Mouse (Mus musculus): ENCODE results near the gene Fxyd2.
A peak's percentile ranks its signal among the peaks of the same experiment; 100 is the strongest.

The Fxyd2 gene

GRCm38 (mm10) chr9:45391299-45391698 is 8.2 kb upstream of the Fxyd2 start:
- no peak for DNase-seq (ENCODE audit: low spot score)

DNA sequence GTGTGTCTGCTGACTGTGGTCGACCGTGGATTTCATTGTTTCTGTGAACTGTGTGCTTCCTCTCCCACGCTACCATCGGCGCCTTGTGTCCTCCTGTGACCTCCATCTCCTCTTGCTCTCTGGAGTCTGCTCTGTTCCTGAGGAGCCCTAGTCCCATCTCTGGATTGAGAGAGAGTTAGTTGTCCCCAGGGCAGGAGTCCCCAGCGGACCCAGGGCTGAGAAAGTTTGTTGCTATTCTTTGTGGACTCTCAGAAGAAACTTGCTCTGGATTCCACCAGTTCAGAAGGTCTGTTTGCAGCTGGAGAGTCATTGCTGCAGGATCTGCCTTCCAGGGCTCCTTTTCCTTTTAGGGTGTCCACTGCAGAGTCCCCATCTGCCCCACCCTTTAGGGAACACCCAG is 4.3 kb upstream of the Fxyd2 start:
- no peak for DNase-seq (ENCODE audit: low spot score)

DNA sequence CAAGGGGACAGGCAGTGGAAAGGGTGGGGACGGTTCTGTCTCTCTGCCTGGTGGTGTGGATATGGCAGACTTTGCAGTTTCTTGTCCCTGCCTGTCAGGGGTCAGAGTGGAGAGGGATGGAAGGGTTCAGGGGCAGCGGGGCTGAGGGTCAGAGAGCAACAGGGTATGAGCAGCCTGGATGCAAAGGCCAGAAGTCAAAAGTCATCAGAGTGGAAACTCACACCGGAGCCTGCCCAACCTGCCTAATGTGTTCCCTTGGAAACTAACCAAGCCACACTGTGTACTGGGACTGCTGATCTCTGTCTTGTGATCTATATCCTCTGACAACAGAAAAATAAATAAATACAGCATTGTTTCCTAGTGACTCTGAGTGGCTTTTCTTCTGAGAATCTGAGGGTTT is 3.7 kb upstream of the Fxyd2 start:
- no peak for DNase-seq (ENCODE audit: low spot score)

GRCm38 (mm10) chr9:45398336-45398735 is 1.1 kb upstream of the Fxyd2 start:
- no peak for DNase-seq (ENCODE audit: low spot score)

- no peak for DNase-seq (ENCODE audit: low spot score)
These were observed 2.4 kb downstream of the Fxyd2 start for GRCm38 (mm10) chr9:45401851-45402250.

DNA sequence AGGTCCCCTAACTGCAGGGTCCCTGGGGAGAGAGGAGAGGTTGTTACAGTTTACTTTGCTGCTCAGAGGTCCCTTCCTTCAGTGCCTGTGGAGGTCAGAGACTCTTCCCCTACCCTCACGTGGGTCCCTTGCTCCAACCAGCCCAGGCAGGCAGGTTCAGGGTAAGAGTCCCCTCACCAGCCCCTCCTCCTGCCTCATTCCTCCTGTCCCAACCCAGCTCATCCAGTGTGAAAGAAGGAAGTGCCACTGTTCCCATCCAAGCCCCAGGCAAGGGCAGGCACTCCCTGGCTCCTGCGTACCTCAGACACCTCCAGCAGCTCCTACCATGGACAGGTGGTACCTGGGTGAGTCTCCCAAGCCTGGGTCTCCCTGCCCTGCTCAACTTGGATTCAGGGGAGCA is 3.5 kb downstream of the Fxyd2 start:
- no peak for DNase-seq (ENCODE audit: low spot score)

GRCm38 (mm10) chr9:45405694-45406093 is 6.2 kb downstream of the Fxyd2 start:
- no peak for DNase-seq (ENCODE audit: low spot score)

- no peak for DNase-seq (ENCODE audit: low spot score)
These were observed 7.3 kb downstream of the Fxyd2 start for GRCm38 (mm10) chr9:45406808-45407207.

DNA sequence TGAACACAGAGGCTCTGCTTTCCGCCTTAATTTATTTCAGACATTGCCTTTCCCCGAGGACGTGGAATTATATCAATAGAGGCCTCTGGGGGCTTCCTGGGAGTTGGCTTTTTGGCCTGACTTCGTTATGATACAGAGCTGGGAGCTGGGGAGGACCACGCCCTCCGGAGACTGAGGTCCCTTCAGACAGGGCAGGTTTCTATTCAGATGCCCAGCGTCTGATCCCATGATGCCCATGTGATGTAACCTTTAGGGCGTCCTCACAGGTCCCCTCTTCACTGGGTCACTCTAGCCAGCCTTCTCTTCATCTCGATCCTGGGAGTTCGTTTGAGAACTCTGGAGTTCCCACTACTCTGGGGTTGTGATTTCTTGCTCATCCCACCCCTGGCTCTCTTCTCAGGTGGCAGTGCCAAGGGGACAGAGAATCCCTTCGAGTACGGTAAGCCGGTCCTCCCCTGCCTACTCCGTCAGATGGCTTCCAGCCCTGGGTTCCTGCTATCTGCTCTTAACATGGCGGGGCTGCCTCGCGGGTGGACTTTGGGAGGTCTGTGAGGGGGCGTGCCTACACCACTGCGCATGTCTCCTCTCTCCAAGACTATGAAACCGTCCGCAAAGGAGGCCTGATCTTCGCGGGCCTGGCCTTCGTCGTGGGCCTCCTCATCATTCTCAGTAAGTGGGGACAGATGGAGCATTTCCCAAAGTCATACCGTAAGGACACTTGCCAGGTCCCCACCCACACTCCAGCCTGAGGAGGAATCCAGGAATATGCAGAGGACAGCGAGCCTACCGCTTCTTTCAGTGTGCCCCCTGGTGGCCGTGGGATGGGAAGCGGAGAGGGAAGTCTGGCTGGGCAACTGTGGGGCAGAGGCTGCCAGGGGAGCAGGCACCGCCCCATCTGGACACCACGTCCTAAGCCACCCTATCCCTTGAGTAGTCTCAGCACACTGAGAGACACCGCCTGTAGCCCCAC is 8.5 kb downstream of the Fxyd2 start:
- DNase-seq (ENCODE audit: low spot score), result peak; percentile 58

- DNase-seq (ENCODE audit: low spot score), result no peak
These were observed 10.7 kb downstream of the Fxyd2 start for GRCm38 (mm10) chr9:45410193-45410592.

DNA sequence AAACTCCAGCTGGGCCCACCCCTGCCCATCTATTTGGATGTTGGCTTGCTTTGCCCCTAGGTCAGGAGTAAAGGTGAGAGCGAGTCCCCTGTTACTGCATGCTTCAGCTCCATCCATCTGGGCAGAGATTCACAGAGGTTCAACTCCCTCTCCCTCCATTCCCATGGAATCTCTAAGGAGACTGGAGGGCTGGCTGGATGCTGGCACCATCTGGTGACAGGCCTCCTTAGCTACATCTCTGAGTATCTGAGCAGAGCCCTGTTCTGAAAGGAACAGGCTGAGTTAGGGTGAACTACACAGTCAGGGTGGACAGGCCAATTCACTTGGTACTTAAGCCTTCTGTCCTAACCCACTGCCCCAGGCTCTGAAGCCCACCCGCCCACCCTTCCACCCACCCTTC is 11.1 kb downstream of the Fxyd2 start:
- DNase-seq (ENCODE audit: low spot score), result no peak

DNA sequence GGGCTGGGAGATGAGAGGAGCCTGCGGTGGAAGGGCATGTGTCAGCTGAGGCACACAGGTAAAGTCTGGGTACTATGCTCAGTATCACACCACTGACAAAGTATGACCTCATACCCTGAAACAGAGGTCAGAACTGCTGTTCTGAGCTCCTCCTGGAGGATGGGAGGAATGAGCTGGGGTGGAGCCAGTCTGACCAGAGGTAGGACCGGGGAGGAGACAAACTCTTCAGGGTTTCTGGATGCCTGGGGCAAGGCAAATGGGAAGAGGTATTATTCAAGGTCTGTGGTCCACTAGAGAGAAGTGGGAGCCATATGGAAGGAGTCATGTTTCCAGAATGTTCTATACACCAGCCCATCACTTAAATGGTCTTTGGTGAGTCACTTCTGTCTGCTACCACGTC is 11.6 kb downstream of the Fxyd2 start:
- no peak for DNase-seq (ENCODE audit: low spot score)

DNA sequence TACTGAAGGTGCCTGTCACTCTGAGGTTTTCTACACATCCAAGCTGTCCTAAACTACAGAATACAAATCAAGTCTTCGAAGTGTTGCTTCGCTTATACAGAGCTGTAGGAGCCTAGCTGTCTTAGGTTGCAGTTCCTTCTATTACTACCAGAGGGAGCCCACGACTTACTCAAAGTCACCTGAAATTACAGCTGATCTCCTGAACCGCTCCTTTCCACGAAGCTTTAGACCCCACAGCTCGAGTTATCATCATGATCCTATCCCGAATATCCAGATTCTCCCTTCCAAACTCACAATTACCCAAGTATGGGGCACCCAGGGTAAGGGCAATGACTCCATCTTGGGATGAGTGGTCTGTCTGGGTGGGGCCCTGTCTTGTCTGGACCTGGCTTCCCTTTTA is 12.3 kb downstream of the Fxyd2 start:
- no peak for DNase-seq (ENCODE audit: low spot score)

DNA sequence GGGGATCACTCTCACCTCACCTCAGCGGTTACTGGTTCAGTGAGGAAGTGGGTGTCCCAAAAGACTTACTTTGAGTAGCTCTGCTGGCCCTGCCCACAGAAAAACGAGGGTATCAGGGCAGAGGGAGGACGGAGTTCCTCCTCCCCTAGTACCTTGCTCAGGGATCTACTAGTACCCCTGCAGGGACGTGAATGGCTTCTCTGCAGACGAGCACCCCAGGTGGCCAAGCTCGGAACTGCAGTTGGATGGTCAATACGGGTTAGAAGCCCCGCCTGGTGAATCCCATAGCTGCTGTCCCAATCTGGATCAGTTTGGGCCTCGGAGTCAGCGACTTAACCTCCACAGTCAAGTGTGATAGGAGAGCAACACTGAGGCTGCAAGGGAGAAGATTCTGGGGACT is 12.8 kb downstream of the Fxyd2 start:
- peak; percentile 87 for DNase-seq (ENCODE audit: low spot score)

DNA sequence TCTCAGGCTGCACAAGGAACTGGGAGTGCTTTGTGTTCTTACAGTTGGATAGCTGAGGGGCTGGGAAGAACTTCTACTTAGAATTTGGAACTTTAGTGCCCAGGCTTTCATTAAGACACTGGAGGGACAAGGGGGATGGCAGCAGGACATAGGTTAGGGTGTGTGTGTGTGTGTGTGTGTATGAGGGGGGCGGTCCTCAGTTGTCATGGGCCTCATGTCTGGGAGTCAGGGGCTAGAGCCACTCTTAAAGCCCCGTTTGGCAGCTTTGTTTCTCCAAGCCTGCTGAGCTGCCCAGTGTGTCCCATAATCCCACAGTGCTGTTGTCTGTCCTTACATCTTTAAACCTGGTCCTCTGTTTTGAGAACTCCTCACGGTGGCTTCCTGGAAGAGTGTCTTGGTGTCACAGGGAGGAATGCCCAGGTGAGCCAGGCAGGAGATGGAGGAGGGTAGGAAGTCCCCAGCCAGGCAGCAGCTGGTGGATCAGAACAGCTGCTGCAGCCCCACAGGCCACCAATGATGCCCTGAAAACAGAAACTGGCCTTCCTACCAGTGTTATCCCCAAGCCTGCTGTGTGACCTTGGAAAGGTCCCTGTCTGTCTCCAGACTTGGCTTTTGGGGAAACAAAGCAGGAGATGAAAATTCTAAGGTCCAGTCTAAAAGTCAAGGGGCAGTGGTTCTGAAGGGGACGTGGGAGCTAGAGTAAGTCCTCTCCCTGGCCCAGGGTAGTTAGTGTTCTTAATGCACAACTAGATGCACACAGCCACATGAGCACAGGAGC is 13.4 kb downstream of the Fxyd2 start:
- DNase-seq (ENCODE audit: low spot score), result no peak

DNA sequence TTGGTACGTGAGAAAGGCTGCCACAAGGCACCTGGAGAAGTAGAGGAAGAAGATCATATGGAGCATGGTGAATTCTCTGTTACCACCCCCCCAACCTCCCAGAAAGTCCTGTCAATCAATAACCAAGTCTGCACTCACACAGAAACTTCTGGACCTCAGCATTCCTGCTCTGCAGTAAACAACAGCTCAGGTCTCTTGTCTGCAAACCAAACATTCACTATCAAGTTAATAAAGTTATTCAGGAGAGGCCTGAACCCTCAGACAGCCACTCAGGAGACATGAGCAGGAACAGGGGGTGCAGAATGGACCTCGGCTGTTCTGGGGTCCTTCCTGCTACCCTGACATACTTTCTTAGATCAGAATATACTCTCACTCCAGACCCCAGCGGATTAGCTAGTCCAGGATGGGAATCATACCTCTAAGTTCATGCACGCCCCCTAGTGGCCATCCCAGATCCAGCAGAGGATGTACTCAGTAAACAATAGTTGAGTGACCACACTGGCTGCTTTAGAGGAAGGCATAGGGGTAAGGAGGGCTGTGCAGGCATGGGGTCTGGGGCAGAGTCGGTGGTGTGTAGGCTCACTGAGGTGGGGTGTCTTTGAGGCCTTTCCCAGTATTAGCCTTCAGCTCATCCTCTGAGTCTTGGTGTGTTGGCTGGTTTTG is 14.1 kb downstream of the Fxyd2 start:
- DNase-seq (ENCODE audit: low spot score), result no peak

DNA sequence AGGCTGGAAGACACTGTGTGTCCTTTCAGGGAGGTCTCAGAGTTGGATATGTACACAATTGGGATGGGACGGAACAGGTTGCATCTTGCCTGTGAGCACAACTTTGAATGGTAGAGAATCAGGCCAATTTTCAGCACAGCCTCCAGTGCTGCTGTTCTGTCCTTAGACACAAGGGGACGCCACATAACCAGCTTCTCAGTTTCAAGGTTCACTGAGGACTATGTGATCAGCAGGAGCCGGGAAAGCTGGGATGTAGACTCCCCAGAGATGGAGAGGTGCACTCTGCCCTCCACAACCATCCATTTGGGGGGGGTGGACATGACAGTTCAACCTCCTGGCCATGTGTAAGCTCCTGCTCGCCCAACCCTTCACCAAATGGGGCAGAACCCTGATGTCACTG is 16.4 kb downstream of the Fxyd2 start:
- DNase-seq (ENCODE audit: low spot score), result peak; percentile 30

DNA sequence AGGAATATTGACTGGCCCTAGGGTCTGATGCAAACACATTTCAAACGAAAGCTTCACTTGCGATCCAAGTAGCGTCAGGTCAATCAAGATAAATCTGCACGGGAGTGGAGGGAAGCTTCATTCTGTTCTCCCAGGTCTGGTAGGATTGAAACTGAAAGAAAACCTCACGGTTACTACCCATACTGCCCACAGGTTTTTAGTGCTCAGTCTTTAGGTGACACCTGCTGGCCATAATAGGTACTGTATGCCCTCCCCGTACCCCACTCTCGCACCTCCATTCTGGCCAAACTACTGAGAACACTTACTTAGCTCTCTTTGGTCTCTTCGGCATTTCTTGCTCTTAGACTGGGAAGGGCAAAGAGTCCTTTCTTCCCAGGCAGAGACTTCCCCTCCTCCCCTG is 17.8 kb downstream of the Fxyd2 start:
- DNase-seq (ENCODE audit: low spot score), result no peak

DNA sequence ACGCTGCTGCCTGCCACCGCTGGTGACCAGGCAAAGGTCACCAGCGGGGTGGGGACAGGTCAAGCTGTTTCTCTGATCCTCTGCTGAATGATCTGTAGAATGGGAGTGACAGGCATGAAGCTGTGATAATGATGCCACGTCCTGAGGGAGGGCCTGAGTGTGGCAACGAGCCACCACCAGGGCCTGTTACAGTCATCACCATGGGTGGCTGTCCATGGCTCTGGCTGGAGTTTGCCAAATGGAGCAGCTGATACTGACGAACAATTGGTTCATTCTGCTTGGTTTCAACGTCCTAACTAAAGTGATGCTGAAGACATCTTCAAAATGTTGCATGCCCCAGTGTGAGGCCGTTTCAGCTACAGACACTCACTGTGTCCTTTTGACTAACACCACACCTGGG is 18.8 kb downstream of the Fxyd2 start:
- DNase-seq (ENCODE audit: low spot score), result no peak

GRCm38 (mm10) chr9:45421209-45421608 is 21.7 kb downstream of the Fxyd2 start:
- DNase-seq (ENCODE audit: low spot score), result no peak

- no peak for DNase-seq (ENCODE audit: low spot score)
These were observed 23.4 kb downstream of the Fxyd2 start for GRCm38 (mm10) chr9:45422761-45423298.

DNA sequence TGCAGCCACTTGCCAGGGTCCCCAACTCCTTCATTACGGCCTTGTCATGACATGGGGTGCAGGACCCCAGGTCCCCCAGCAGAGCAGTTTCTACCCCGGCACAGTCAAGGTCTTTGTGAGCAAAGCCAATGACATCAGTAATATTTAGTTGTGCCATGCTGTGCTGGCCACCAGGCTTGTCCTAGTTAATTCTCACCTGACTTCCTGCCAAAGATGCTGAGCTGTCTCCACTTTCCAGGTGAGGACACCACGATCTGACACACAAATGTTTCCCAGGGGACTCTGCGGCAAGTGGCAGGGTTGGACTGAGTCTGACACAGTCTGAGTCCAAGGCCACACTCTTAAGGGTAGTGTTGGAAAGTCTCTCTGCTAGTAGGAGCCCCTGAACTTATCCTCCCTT is 27.0 kb downstream of the Fxyd2 start, which contains the start of gene Dscaml1:
Gene Dscaml1 (plus strand): TSS at position 173 of the 400 bp plus-strand sequence.
- no peak for DNase-seq (ENCODE audit: low spot score)
